Mouse (Mus musculus) lung, postnatal 0 days (tissue): ENCODE results near the gene Mt4. TPM values are rescaled to one million over a fixed set of nuclear protein-coding genes. Genes with fewer than 3 reads are reported as not detected.

Source experiments
- ATAC-seq: fragments of 200-750 bp; cut with Nextera tagmentation; 2 replicates; pipeline ENCODE4 v1.8.0; 2017; ENCODE audit warnings: moderate library complexity
- DNase-seq: peaks from one replicate; pipeline ENCODE4 v3.0.0-alpha.2; 2016; ENCODE audit warnings: low spot score
- H3K27ac ChIP-seq: fragments of 300-500 bp; sonication (generic); 2 replicates; pipeline ENCODE4 v1.5.1; 2014; ENCODE audit warnings: antibody characterized with exemption, mild to moderate bottlenecking, low read length, mixed read lengths
- H3K27me3 ChIP-seq: fragments of 300-500 bp; sonication (generic); replicated peaks from 2 replicates; pipeline ENCODE4 v1.6.1; 2014; ENCODE audit warnings: low read length, mixed read lengths; ENCODE audit not compliant: insufficient read depth
- H3K36me3 ChIP-seq: fragments of 300-500 bp; sonication (generic); 2 replicates; pipeline ENCODE4 v1.6.1; 2014; ENCODE audit warnings: low read length, mixed read lengths; ENCODE audit not compliant: insufficient read depth
- H3K4me1 ChIP-seq: fragments of 300-500 bp; sonication (generic); 2 replicates; pipeline ENCODE4 v1.6.1; 2014; ENCODE audit warnings: antibody characterized with exemption, low read depth, low read length, mixed read lengths; ENCODE audit not compliant: insufficient read depth
- H3K4me2 ChIP-seq: fragments of 300-500 bp; sonication (generic); replicated peaks from 2 replicates; pipeline ENCODE4 v1.6.1; 2014; ENCODE audit warnings: low read depth, mild to moderate bottlenecking, low read length, moderate library complexity, mixed read lengths
- H3K4me3 ChIP-seq: fragments of 300-500 bp; sonication (generic); 2 replicates; pipeline ENCODE4 v1.5.1; 2014; ENCODE audit warnings: low read depth, low read length
- H3K9ac ChIP-seq: fragments of 300-500 bp; sonication (generic); replicated peaks from 2 replicates; pipeline ENCODE4 v1.6.1; 2014; ENCODE audit warnings: low read depth, mild to moderate bottlenecking
- H3K9me3 ChIP-seq: fragments of 300-500 bp; sonication (generic); 2 replicates; pipeline ENCODE4 v1.6.1; 2016; ENCODE audit warnings: low read length, mixed read lengths
- CTCF ChIP-seq: IDR thresholded peaks from 2 replicates; pipeline ENCODE4 v1.5.1; 2016; ENCODE audit warnings: antibody characterized with exemption, mild to moderate bottlenecking
- EP300 ChIP-seq: IDR thresholded peaks from 2 replicates; pipeline ENCODE4 v1.6.1; 2016; ENCODE audit warnings: antibody characterized with exemption, mild to moderate bottlenecking, control low read depth
- WGBS: fragments of 180-500 bp; shearing (Covaris S2); extraction: QIAGEN DNeasy Blood & Tissue Kit; methylation state at CpG from one replicate; pipeline ENCODE4 v1.1.7; 2014; 5-methylcytosine and 5-hydroxymethylcytosine counted together
- polyA plus RNA-seq: library from polyadenylated mRNA; unstranded; fragments of >200 nt; fragmentation: Nextera tagmentation; extraction: Ambion mirVana; gene quantifications from 2 replicates; pipeline ENCODE4 v1.2.1, GENCODE M21; 2015

Mt4 gene
- polyA plus RNA-seq, 1 experiment from 2014 or later, result not detected

DNA sequence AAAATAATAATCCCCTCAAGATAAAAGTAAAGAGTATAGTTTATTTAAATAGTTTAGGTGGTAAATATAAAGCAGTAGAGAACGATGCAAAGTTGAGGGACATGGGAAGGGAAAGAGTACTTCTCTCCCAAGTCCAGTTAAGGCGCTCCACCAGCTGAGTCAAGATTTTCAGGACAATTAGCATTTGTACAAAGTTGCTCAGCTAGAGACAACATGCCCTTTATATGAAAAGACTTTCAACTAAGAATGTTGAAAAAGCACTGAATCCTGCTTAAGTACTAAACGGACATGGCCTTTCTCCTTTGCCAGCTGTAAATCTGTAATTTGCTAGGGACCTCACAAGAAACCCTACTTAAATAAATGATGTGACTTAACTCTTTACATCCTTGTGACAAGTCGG lies 38.0 kb upstream of the Mt4 start:
- TF ChIP-seq CTCF, result no peak
- TF ChIP-seq EP300, result no peak
- DNase-seq, result peak; percentile 21
- Histone ChIP-seq H3K9ac (0 out of 2 replicates have a peak overlapping the region, but pooled peaks have one; percentile 45), H3K4me1 (no peaks in the 10 kb centered on the region; the same call in 1 of the 2 replicates), H3K4me3 (peak overlapping the region; percentile 70; the same call in 1 of the 2 replicates), H3K27me3 (no peaks in the 10 kb centered on the region), H3K27ac (peak overlapping the region; percentile 93), H3K4me2 (peak overlapping the region; percentile 65), H3K9me3 (no peaks in the 10 kb centered on the region), H3K36me3 (no peaks in the 10 kb centered on the region)
- WGBS, result 43% methylated on average over 4 of the region's 4 CpGs
- ATAC-seq, result no peak

GRCm38 (mm10) chr8:94104146-94104545 lies 32.9 kb upstream of the Mt4 start:
- 38% methylated on average over 5 of the region's 5 CpGs for WGBS
- H3K4me3 ChIP-seq, result no peak overlapping the region
- H3K36me3 ChIP-seq, result no peaks in the 10 kb centered on the region
- TF ChIP-seq EP300 (no peak), CTCF (peak; percentile 21; the same call in 1 of the 2 replicates)
- H3K27me3 ChIP-seq, result no peaks in the 10 kb centered on the region
- DNase-seq, result no peak
- H3K4me1 ChIP-seq, result no peaks in the 10 kb centered on the region
- H3K9me3 ChIP-seq, result no peaks in the 10 kb centered on the region
- ATAC-seq, result no peak
- H3K4me2 ChIP-seq, result no peak overlapping the region
- no peak overlapping the region for H3K9ac ChIP-seq
- no peak overlapping the region for H3K27ac ChIP-seq

DNA sequence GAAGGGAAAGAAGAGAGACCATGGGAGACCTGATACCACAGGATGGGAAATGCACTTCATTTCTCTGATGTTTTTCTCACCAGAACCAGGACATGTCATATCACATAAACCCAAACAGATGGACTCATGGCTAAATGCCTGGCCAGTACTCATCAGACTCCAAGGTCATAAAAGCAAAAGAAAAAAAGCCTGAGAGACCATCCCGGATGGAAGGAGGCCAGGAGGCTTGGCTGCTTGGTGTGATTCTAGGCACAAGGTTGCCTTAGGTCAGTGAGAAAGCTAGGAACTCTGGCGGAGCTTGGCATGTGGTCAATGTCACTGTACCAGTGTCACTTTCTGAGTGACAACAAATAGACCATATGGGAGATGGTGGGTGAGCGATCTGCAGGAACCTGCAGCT lies 29.1 kb upstream of the Mt4 start:
- no peak overlapping the region for H3K27ac ChIP-seq
- no peaks in the 10 kb centered on the region for H3K27me3 ChIP-seq
- ATAC-seq, result no peak
- H3K36me3 ChIP-seq, result no peaks in the 10 kb centered on the region
- H3K9ac ChIP-seq, result no peak overlapping the region
- no peak for DNase-seq
- TF ChIP-seq EP300, result no peak
- TF ChIP-seq CTCF, result no peak
- no peak overlapping the region for H3K4me2 ChIP-seq
- no peaks in the 10 kb centered on the region for H3K4me1 ChIP-seq
- 61% methylated on average over 3 of the region's 3 CpGs for WGBS
- H3K9me3 ChIP-seq, result no peaks in the 10 kb centered on the region
- H3K4me3 ChIP-seq, result no peak overlapping the region

DNA sequence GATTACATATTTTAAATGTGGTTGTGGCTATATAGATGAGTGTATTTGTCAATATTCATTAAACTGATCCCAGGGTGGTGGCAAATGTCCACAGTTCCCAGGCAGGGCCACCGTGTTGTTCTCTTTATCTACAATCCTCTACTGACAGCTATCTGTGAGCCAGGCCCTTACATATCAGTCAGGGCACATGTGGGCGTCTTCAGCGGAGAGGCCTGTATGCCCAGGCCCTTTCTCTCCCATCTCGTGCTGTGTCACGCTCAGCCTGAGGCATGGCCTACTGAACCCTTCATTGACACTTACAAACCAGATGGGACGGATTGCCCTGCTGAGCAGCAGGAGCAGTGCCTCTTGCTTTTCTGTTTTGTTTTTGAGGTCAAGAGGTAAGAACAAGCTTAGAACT lies 27.6 kb upstream of the Mt4 start:
- TF ChIP-seq CTCF (no peak), EP300 (no peak)
- no peaks in the 10 kb centered on the region; the same call in 1 of the 2 replicates for H3K27me3 ChIP-seq
- no peaks in the 10 kb centered on the region for H3K36me3 ChIP-seq
- 68% methylated on average over 6 of the region's 6 CpGs for WGBS
- no peak overlapping the region for H3K9ac ChIP-seq
- H3K9me3 ChIP-seq, result no peaks in the 10 kb centered on the region
- no peaks in the 10 kb centered on the region for H3K4me1 ChIP-seq
- H3K27ac ChIP-seq, result no peak overlapping the region
- no peak overlapping the region for H3K4me2 ChIP-seq
- no peak overlapping the region for H3K4me3 ChIP-seq
- no peak for ATAC-seq
- no peak for DNase-seq

- Histone ChIP-seq H3K4me2 (no peak overlapping the region), H3K36me3 (no peaks in the 10 kb centered on the region), H3K4me3 (no peak overlapping the region), H3K9ac (no peak overlapping the region), H3K4me1 (no peaks in the 10 kb centered on the region), H3K9me3 (no peaks in the 10 kb centered on the region), H3K27me3 (no peaks in the 10 kb centered on the region; the same call in 1 of the 2 replicates), H3K27ac (no peak overlapping the region)
- ATAC-seq (no peak), DNase-seq (no peak)
- 75% methylated on average over 5 of the region's 5 CpGs for WGBS
- peak; percentile 20; the same call in 1 of the 2 replicates for TF ChIP-seq CTCF
- no peak for TF ChIP-seq EP300
These were observed 27.2 kb upstream of the Mt4 start for GRCm38 (mm10) chr8:94109835-94110234.

- WGBS, result 53% methylated on average over 6 of the region's 6 CpGs
- ATAC-seq (no peak), DNase-seq (no peak)
- no peaks in the 10 kb centered on the region for H3K36me3 ChIP-seq
- no peak overlapping the region for H3K4me3 ChIP-seq
- no peaks in the 10 kb centered on the region; the same call in 1 of the 2 replicates for H3K27me3 ChIP-seq
- H3K4me2 ChIP-seq, result no peak overlapping the region
- H3K9me3 ChIP-seq, result no peaks in the 10 kb centered on the region
- no peak overlapping the region for H3K9ac ChIP-seq
- no peaks in the 10 kb centered on the region for H3K4me1 ChIP-seq
- no peak overlapping the region for H3K27ac ChIP-seq
- TF ChIP-seq EP300 (no peak), CTCF (no peak)
These were observed 26.3 kb upstream of the Mt4 start for GRCm38 (mm10) chr8:94110526-94111177.
